Mouse (Mus musculus) 3134 (cell line): Measurements from ENCODE around the gene Igfbp3.
A peak's percentile ranks its signal among the peaks of the same experiment; 100 is the strongest.
"Not testable (repeated sequence)": the region's sequence is repeated elsewhere in the genome, so short reads cannot be mapped to it uniquely, and the experiment has no call there.

ENCODE experiments used
- DNase-seq: peaks from one replicate; pipeline ENCODE4 v3.0.0-alpha.2; 2011; ENCODE audit warnings: low spot score; ENCODE audit not compliant: insufficient read length; ENCODE audit errors: extremely low read depth

Gene Igfbp3

DNA sequence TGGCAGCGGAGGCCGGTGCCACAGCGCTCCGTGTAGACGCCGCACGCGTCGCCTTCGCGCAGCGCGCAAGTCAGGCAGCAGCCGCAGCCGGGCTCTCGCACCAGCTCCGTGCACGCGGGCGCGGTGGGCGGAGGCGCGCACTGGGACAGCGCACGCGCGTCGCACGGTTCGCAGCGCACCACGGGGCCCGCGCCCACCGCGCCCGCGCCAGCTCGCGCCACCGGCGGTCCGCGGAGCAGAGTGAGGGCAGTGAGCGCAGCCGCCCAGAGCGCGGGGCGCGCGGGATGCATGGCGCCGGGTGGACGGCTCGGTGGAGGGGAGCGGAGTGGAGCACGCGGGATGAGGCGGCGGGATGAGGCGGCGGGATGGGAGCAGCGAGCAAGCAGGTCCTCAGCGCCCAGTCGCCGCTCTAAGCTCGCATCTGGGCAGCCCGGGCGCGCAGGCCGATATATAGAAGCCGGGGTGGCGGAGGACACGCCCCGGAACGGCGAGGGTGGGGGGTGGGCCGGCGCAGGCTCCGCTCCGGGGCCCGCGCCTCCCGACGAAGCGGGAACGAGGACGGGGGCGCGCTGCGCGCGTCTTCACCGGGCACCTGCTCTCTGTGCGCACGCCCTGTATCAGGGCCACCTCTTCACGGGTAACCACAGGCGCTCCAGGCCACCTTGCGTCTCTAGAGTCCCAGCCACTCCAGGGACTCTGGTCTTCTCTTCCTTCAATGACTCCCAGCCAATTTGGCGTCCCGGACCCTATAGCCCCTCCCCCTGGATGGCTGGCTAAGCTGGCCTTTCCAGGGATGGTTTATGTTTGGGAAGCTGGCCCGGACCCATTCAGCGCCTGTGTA lies at the start of gene Igfbp3:
Igfbp3 (minus strand) TSS at position 423 of the 841 bp plus-strand sequence.
- DNase-seq = no peak

DNA sequence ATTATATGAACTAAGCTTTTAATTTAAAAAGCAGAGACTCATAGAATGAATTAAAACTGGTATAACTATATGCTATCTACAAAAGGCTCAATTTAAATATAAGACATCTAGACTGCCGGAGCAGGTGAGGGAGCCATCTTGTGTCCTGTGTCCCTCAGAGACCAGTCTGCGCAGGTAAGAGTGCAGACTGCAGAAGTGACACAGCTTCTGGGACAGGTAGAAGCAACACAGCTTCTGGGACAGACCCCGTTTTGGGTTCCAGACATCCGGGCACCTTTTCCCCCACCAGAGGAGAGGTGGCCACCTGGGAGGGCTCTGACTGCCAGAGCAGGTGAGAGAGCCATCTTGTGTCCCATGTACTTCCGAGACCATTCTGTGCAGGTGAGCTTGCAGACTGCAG lies 37.1 kb upstream of the Igfbp3 start:
- DNase-seq = no peak

DNA sequence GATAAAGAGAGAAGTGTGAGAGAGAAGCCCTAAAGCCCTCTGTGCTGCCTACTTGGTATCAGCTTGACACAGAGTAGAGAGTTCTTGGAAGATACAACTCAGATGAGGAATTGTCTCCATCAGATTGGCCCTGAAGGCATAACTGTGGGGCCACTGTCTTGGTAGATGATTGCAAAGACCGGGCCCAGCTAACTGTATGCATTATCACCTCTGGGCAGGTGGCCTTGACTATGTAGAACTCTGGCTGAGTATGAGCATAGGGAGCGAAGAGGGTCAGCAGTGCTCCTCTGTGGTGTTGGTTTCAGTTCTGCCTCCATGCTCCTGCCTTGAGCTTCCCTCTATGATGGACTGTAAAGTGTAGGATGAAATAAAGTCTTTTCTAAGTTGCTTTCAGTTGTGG lies 36.7 kb upstream of the Igfbp3 start:
- no peak for DNase-seq

DNA sequence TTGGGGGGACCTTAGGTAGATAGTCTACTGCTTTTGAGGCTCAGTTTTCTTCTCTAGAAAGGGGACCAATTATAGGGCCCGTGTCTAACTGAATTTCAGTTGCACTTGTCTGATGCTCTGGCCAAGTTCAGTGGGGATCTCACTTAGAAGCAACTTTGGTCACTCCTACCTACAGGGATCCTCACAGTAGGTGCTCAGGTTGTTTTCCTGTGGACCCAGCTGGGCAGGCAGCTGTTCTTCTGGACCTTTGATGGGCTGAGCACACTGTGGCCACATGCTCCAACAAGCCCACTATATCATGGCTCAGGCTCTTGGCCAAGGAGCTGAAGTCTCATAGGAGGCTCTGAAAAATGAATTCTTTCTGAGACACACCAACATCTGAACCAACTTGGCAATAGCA lies 31.1 kb upstream of the Igfbp3 start:
- DNase-seq = no peak

DNA sequence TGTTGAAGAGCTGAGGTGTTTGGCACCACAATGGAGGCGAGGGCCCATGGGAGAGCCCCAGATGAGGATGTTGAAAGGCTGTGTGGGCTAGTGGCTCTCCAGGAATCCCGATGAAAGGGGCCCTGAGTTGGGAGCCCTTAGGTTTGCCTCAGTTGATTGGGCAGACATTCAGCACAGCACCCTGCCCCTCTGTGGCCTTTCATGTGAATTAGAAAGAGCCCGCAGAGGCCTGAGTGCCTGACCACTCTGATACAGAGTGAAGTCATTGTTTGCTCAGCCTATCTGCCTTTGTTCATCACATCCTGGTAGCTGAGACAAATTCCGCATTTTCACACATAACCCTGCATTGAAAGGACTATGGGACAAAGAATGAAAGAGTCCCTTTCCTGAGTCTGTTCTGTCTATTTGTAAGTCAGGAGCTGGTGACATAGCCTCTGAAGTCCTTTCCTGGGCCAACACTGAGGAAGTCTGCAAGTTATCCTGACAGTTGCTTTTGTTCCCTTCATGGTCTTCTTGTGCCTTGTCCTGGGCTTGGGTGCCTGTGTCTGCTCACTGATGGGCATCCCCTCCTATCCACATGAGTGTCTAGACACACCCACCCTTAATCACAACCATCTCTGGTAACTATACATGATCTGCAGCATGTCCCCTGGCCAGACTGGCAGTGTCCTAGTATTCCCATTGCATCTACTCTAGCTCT lies 25.5 kb upstream of the Igfbp3 start:
- no peak for DNase-seq

GRCm38 (mm10) chr11:7238546-7238945 lies 24.8 kb upstream of the Igfbp3 start:
- no peak for DNase-seq

GRCm38 (mm10) chr11:7237712-7238111 lies 24.0 kb upstream of the Igfbp3 start:
- peak; percentile 73 for DNase-seq

GRCm38 (mm10) chr11:7236751-7237150 lies 23.0 kb upstream of the Igfbp3 start:
- DNase-seq = no peak

GRCm38 (mm10) chr11:7234981-7235609 lies 21.4 kb upstream of the Igfbp3 start:
- DNase-seq = no peak

DNA sequence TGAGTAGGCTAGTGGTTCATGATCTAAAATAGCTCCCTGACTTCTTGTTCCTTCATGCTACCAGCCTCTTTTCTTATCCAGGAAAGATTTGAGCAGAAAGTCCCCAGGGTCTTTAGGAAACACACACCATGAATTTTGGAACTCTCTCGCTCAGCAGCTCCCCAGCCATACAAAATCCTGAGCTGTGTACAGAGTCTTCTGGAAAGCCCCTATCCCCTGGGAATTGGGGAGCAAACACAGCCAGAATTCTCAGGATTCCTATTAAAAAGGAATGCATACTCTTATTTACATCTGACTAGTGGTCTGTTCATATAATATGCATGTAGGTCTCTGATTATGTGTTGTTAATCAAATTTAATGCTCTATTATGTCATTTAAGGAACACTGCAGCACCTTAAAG lies 20.7 kb upstream of the Igfbp3 start:
- DNase-seq = no peak

GRCm38 (mm10) chr11:7233333-7233732 lies 19.6 kb upstream of the Igfbp3 start:
- no peak for DNase-seq

DNA sequence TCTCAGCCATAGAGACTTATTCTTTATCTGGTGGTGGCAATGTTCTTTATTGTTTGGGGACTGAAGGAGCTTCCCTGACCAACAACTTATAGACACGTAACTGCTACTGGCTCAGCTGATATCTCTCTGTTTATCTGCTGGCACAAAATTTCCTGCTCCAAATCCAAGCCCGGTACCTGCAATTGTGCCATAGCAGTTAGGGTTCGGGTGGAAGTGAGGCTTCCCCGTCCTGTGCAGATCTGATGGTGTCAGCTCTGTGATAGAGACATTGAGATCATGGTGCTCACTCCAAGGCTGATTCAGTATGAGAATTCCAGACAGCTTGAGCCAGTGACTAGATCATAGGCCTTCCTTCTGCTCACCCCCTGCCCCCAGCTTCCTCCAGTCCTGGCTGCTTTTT lies 18.2 kb upstream of the Igfbp3 start:
- DNase-seq = no peak

DNA sequence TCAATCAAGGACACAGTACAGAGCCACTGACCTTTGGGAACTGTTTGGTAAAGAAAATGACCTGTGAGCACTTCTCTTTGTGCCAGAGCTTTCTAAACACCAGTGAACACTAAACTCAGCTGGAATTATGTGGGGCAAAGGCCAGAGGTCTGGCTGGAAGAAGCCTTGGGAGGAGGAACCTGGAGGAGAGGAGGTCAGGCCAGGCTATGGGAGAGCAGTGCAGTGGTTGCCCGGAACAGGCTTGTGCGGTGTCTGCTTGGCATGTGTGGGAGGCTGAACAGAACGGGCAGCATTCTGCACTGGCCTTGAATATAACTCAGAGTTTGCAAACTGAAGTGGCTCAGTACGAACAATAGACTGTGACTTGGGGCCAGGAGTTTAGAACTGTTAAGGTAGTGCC lies 16.3 kb upstream of the Igfbp3 start:
- no peak for DNase-seq

DNA sequence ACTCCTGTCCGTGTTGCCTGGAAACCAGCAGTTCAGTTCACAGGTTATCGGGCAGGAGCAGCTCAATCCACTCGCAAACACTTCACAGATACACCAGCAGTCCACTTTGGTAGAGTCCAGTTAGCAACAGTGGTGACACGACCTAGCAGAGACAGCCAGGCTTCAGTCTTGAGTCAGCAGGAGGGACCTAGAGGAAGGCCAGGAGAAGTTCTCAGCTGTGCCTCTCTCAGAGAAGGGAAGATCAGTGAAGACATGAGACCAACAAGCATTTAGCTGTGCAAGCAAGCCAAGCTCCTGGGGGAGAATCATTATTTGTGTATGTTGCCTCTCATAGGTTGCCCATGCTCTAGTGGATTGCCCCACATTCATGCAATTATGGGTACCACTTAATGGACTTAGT lies 14.4 kb upstream of the Igfbp3 start:
- no peak for DNase-seq

- DNase-seq = no peak
Measured at GRCm38 (mm10) chr11:7226810-7227550, 13.3 kb upstream of the Igfbp3 start.

DNA sequence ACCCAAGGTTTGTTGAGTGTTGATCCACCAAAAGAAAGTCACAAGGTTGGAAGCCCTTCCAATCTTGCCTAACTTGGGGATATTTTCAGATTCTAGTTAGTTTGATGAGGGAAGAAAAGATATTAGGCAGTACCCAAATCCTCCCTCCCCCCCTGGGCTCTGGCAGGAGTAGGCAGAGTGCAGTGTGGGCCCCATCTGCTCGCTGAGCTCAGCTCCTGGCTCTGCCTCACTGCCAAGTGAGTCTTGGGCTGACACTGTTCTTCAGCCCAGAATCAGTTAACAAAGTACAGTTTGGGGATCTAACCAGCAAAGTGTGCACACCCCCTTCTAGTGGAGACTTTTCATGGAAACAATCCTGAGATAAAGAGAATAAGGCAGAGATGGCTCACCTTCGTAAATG lies 12.5 kb upstream of the Igfbp3 start:
- no peak for DNase-seq

- DNase-seq = not testable (repeated sequence)
Measured at GRCm38 (mm10) chr11:7221826-7222225, 8.1 kb upstream of the Igfbp3 start.

DNA sequence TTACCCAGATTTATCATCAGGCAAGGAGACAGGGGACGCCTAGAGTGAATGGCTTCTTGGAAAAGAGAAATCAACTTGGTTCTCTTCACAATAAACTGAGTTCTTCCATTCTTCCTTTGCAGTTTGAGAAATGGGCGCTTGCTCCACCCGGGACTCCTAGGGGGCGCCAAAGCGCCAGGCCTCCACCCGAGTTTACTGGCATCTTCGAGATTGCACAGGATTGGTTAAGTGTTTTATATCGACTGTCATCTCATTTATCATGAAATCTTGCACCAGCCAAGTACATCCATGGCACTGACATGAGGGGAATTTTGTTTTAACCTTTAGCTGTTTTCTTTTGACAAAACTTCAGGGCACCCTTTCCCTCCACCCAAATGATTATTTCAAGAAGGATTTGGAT lies 2.0 kb upstream of the Igfbp3 start:
- peak; percentile 52 for DNase-seq

DNA sequence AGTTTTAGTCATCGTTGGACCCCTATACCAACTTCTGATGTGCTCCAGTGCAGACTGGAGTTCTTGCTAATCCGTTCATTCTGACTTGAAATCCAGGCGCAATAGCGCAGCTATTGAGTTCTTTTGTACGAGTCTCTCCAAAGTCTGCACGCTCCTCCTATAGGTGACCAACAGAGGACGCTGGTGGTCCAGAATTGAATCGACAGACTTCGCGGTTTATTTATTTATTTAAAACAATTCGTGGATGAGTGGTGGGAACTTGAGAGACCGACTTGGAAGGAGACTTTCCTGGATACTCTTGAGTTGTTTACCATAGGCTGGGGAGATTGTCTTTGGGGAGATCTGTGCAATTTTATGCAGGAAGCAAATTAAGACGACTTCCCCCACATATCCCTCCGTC lies 1.0 kb upstream of the Igfbp3 start:
- no peak for DNase-seq

DNA sequence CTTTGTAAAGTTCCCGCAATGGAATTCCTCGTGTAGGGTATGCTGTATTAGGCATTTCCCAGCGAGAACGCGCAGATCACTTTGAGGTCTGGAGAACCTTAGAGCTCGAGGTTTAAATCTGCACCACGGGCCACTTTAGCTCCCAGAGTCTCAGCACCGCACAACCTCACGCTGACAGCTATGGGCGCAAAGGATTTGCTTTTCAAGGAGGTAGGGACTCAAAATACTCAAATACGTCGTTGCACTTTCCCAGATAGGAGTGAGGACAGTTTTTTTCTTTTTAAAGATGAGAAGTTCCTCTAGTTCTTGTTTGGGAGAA lies 578 bp upstream of the Igfbp3 start:
- no peak for DNase-seq

- no peak for DNase-seq
Measured at GRCm38 (mm10) chr11:7213161-7213500, 592 bp downstream of the Igfbp3 start.
